Mouse (Mus musculus): ENCODE results near the gene Sae1. TPM values are rescaled to one million over a fixed set of nuclear protein-coding genes. Genes with fewer than 3 reads are reported as not detected.
"Not testable (repeated sequence)": the region's sequence is repeated elsewhere in the genome, so short reads cannot be mapped to it uniquely, and the experiment has no call there.

The Sae1 gene
- polyA plus RNA-seq, 1 experiment from 2014 or later = 337 TPM

DNA sequence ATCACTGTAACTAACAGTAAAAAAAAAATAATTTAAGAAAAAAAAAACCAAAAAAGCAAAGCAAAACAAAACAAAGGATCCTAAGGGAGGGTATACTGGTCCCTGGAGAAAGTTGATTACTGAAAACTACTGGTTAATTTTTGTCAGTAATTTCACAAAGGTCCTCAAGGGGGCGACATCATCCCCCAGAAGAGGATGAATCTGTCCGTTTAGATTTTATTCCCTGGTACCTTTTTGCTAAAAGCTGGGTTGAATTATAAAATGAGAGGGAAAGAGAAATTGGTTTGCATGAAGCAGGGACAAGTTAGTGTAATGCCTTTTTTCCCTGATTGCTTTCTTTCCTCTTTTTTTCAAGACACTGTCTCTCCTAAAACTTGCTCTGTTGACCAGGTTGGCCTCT, 8.3 kb upstream of the Sae1 start:
- Histone ChIP-seq H3K36me3 (ENCODE audit: insufficient read depth, low read length) (no peaks in the 10 kb centered on the region), H3K4me2 (replicated peaks; ENCODE audit: low read depth, low read length) (no peak overlapping the region), H3K4me1 (ENCODE audit: insufficient read depth, low read length) (peaks cover 5% of the 10 kb centered on the region), H3K9ac (replicated peaks; ENCODE audit: low read length) (no peak overlapping the region), H3K4me3 (ENCODE audit: low read length) (no peak overlapping the region), H3K27me3 (ENCODE audit: insufficient read depth, low read length) (no peaks in the 10 kb centered on the region), H3K9me3 (ENCODE audit: low read length) (no peaks in the 10 kb centered on the region), H3K27ac (ENCODE audit: low read length) (no peak overlapping the region)
- ATAC-seq (ENCODE audit: low FRiP score, low TSS enrichment) = no peak
- WGBS = 4% methylated on average over 2 of the region's 2 CpGs

DNA sequence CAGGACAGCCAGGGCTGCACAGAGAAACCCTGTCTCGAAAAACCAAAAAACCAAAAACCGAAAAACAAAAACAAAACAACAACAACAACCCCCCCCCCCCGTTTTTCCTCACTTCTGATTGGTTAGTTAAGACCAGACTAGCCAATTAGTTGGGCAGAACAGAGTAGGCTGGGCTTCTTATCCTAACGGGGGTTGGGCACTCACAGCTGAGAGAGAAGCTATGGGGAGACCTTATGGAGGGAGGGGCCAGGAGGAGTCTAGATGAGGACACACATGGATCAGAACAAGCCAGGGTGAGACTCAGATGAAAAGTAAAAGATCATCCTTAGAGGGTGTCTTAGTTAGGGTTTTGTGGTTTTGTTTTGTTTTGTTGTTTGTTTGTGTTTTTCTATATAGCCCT, 5.3 kb upstream of the Sae1 start:
- 52% methylated on average over 4 of the region's 4 CpGs for WGBS
- no peak for ATAC-seq (ENCODE audit: low FRiP score, low TSS enrichment)

DNA sequence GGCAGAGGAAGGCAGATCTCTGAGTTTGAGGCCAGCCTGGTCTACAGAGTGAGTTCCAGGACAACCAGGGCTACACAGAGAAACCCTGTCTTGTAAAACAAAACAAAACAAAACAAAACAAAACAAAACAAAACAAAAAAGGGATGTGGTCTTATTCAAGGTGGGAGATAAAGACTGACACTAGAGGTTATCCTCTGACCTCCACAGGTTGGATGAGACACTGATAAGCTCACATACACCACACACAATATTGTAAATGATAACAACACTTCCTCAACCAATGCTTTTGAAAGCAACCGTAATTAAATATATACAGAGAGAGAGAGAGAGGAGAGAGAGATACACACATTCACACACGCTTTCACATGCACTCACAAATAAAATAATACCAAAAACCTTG, 2.3 kb upstream of the Sae1 start:
- not testable (repeated sequence) for H3K9ac ChIP-seq (replicated peaks; ENCODE audit: low read length); H3K9me3 ChIP-seq (ENCODE audit: low read length); ATAC-seq (ENCODE audit: low FRiP score, low TSS enrichment); H3K4me3 ChIP-seq (ENCODE audit: low read length); H3K27me3 ChIP-seq (ENCODE audit: insufficient read depth, low read length); H3K27ac ChIP-seq (ENCODE audit: low read length); H3K36me3 ChIP-seq (ENCODE audit: insufficient read depth, low read length); H3K4me2 ChIP-seq (replicated peaks; ENCODE audit: low read depth, low read length)
- 85% methylated on average over 2 of the region's 2 CpGs for WGBS
- H3K4me1 ChIP-seq (ENCODE audit: insufficient read depth, low read length) = peaks cover 18% of the 10 kb centered on the region

More for the DNA sequence above, 5.3 kb upstream of the Sae1 start:
- Histone ChIP-seq H3K27ac (ENCODE audit: low read length) (no peak overlapping the region), H3K4me3 (ENCODE audit: low read length) (no peak overlapping the region), H3K4me2 (replicated peaks; ENCODE audit: low read depth, low read length) (no peak overlapping the region), H3K4me1 (ENCODE audit: insufficient read depth, low read length) (no peaks in the 10 kb centered on the region; the same call in 1 of the 2 replicates), H3K36me3 (ENCODE audit: insufficient read depth, low read length) (no peaks in the 10 kb centered on the region), H3K9ac (replicated peaks; ENCODE audit: low read length) (no peak overlapping the region), H3K9me3 (ENCODE audit: low read length) (no peaks in the 10 kb centered on the region), H3K27me3 (ENCODE audit: insufficient read depth, low read length) (no peaks in the 10 kb centered on the region)

DNA sequence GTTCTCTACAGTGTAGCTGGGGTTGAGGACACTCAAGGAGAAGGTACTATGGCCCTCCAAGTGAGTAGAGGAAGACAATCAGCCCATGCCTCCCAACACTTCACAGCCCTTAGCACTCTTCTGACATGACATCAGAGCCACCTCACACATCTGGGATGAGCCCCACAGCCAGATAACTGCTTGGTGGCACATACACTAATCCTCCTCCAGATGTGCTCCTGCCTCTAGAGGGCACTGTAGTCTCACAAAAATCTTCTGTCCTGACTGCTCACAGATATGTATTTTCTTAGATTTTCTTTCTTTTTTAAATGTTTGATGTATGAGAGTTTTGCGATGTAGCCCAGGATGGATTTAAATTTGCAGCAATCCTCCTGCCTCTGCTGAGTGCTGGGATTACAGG, 11.1 kb downstream of the Sae1 start:
- H3K4me2 ChIP-seq (replicated peaks; ENCODE audit: low read depth, low read length) = no peak overlapping the region
- WGBS = 88% methylated on average over 1 of the region's 1 CpGs
- no peak overlapping the region for H3K27ac ChIP-seq (ENCODE audit: low read length)
- H3K4me1 ChIP-seq (ENCODE audit: insufficient read depth, low read length) = no peaks in the 10 kb centered on the region
- no peaks in the 10 kb centered on the region for H3K9me3 ChIP-seq (ENCODE audit: low read length)
- no peaks in the 10 kb centered on the region for H3K27me3 ChIP-seq (ENCODE audit: insufficient read depth, low read length)
- no peak overlapping the region for H3K4me3 ChIP-seq (ENCODE audit: low read length)
- no peak for ATAC-seq (ENCODE audit: low FRiP score, low TSS enrichment)
- H3K36me3 ChIP-seq (ENCODE audit: insufficient read depth, low read length) = peaks cover 46% of the 10 kb centered on the region
- no peak overlapping the region for H3K9ac ChIP-seq (replicated peaks; ENCODE audit: low read length)

DNA sequence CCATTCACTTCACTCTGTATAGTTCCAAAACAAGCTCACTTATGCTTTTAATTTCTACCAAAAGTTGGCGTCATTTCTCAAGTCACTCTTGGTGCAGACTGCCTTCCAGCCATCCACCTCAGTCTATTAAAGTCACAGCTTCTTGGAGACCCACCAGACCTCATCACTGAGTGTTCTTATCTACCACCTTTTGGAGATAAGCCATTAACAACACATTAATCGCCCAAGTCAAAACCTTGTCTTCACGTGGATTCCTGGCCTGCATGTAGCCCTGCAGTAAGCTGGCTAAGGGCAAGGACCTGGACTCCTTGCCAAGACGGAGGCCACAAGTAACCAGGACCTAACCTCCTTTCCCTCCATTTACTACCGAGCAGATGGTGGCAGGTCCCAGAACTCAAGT, 12.6 kb downstream of the Sae1 start:
- H3K9me3 ChIP-seq (ENCODE audit: low read length) = no peaks in the 10 kb centered on the region
- H3K4me1 ChIP-seq (ENCODE audit: insufficient read depth, low read length) = no peaks in the 10 kb centered on the region
- no peak for ATAC-seq (ENCODE audit: low FRiP score, low TSS enrichment)
- no peaks in the 10 kb centered on the region for H3K27me3 ChIP-seq (ENCODE audit: insufficient read depth, low read length)
- H3K9ac ChIP-seq (replicated peaks; ENCODE audit: low read length) = no peak overlapping the region
- H3K27ac ChIP-seq (ENCODE audit: low read length) = no peak overlapping the region
- peaks cover 58% of the 10 kb centered on the region for H3K36me3 ChIP-seq (ENCODE audit: insufficient read depth, low read length)
- 84% methylated on average over 5 of the region's 5 CpGs for WGBS
- H3K4me3 ChIP-seq (ENCODE audit: low read length) = no peak overlapping the region
- H3K4me2 ChIP-seq (replicated peaks; ENCODE audit: low read depth, low read length) = no peak overlapping the region

DNA sequence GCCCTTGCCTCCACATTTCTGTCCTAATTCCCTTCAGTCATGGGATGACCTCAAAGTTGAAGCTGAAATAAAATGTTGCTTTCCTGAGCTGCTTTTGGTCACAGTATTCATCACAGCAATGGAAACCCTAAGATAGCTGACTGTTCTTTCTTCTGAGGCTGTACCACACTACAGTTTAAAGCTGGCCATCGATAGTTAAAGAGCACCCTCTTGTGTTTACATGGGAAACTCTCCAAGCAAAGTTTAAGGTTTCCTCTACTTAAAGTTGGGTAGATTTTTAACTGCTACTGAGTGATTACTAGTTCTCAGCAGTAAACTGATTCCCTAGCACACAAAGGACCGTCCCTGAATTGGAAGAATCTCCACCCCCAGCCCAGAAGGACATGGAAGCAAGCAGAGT, 13.9 kb downstream of the Sae1 start:
- no peaks in the 10 kb centered on the region for H3K9me3 ChIP-seq (ENCODE audit: low read length)
- no peak overlapping the region for H3K9ac ChIP-seq (replicated peaks; ENCODE audit: low read length)
- 35% methylated on average over 2 of the region's 2 CpGs for WGBS
- no peak overlapping the region for H3K4me3 ChIP-seq (ENCODE audit: low read length)
- no peaks in the 10 kb centered on the region for H3K4me1 ChIP-seq (ENCODE audit: insufficient read depth, low read length)
- H3K27ac ChIP-seq (ENCODE audit: low read length) = no peak overlapping the region
- H3K27me3 ChIP-seq (ENCODE audit: insufficient read depth, low read length) = no peaks in the 10 kb centered on the region
- ATAC-seq (ENCODE audit: low FRiP score, low TSS enrichment) = no peak
- H3K36me3 ChIP-seq (ENCODE audit: insufficient read depth, low read length) = peaks cover 64% of the 10 kb centered on the region
- no peak overlapping the region for H3K4me2 ChIP-seq (replicated peaks; ENCODE audit: low read depth, low read length)

DNA sequence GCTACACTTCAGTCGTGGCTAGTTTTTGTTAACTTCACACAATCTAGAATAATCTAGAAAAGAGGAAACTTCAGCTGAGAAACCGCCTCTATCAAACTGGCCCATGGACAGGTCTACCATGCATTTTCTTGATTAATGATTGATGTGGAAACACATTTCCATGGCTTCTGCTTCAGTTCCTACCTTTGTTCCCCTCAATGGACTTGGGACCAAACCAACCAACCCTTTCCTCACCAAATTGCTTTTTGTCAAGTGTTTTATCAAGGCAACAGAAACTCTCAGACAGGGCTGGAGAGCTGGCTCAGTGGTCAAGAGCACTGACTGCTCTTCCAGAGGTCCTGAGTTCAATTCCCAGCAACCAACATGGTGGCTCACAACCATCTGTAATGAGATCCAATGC, 17.0 kb downstream of the Sae1 start:
- H3K36me3 ChIP-seq (ENCODE audit: insufficient read depth, low read length) = peaks cover 71% of the 10 kb centered on the region
- no peak overlapping the region for H3K4me2 ChIP-seq (replicated peaks; ENCODE audit: low read depth, low read length)
- no peaks in the 10 kb centered on the region for H3K9me3 ChIP-seq (ENCODE audit: low read length)
- H3K9ac ChIP-seq (replicated peaks; ENCODE audit: low read length) = no peak overlapping the region
- WGBS = 86% methylated on average over 2 of the region's 2 CpGs
- no peaks in the 10 kb centered on the region for H3K27me3 ChIP-seq (ENCODE audit: insufficient read depth, low read length)
- ATAC-seq (ENCODE audit: low FRiP score, low TSS enrichment) = no peak
- no peak overlapping the region for H3K4me3 ChIP-seq (ENCODE audit: low read length)
- H3K4me1 ChIP-seq (ENCODE audit: insufficient read depth, low read length) = no peaks in the 10 kb centered on the region
- no peak overlapping the region for H3K27ac ChIP-seq (ENCODE audit: low read length)

DNA sequence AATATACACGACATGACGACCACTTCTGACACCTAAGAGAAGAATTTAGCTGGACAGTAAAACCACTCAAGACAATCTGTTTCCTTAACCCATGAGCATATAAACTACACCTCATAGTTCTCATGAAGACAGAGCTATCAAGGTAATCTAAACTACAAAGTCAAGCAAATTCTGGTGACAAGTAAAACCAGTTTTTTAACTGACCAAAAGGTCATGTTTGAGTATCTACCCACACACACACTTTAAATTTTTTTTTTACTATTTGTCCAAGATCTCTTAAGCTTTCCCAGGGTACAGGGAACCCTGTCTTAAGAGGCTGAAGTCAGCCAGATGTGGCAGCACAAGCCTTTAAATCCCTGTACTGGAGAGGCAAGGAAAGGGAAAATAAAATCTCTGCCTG, 18.8 kb downstream of the Sae1 start:
- Histone ChIP-seq H3K9me3 (ENCODE audit: low read length) (no peaks in the 10 kb centered on the region), H3K4me2 (replicated peaks; ENCODE audit: low read depth, low read length) (no peak overlapping the region), H3K4me3 (ENCODE audit: low read length) (no peak overlapping the region), H3K4me1 (ENCODE audit: insufficient read depth, low read length) (peaks cover 11% of the 10 kb centered on the region), H3K27me3 (ENCODE audit: insufficient read depth, low read length) (no peaks in the 10 kb centered on the region), H3K9ac (replicated peaks; ENCODE audit: low read length) (no peak overlapping the region), H3K36me3 (ENCODE audit: insufficient read depth, low read length) (peaks cover 76% of the 10 kb centered on the region), H3K27ac (ENCODE audit: low read length) (no peak overlapping the region)
- no peak for ATAC-seq (ENCODE audit: low FRiP score, low TSS enrichment)
- WGBS = 84% methylated on average over 2 of the region's 2 CpGs

DNA sequence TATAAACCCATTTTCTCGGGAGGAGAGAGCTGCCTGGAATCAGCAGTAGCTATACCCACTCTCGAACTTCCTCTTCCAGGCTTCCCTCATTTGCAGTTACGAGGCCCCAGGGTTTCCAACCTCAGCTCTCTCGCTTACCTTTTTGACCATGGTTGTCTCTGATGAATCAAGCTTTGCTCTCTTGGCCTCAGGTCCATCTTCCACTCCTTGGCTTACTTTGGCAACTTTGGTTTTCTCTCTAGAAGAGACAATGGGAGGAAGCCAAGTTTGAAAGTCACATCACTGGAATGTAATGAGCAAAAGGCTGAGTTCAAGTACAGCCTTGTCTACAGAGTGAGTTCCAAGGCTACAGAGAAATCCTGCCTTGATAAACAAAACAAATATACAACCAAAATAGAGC, 20.9 kb downstream of the Sae1 start:
- Histone ChIP-seq H3K9ac (replicated peaks; ENCODE audit: low read length) (no peak overlapping the region), H3K4me2 (replicated peaks; ENCODE audit: low read depth, low read length) (no peak overlapping the region), H3K27ac (ENCODE audit: low read length) (no peak overlapping the region), H3K9me3 (ENCODE audit: low read length) (no peaks in the 10 kb centered on the region), H3K4me3 (ENCODE audit: low read length) (no peak overlapping the region), H3K27me3 (ENCODE audit: insufficient read depth, low read length) (no peaks in the 10 kb centered on the region), H3K36me3 (ENCODE audit: insufficient read depth, low read length) (peaks cover 78% of the 10 kb centered on the region), H3K4me1 (ENCODE audit: insufficient read depth, low read length) (peaks cover 11% of the 10 kb centered on the region)
- no peak for ATAC-seq (ENCODE audit: low FRiP score, low TSS enrichment)
- WGBS = 59% methylated on average over 4 of the region's 4 CpGs

DNA sequence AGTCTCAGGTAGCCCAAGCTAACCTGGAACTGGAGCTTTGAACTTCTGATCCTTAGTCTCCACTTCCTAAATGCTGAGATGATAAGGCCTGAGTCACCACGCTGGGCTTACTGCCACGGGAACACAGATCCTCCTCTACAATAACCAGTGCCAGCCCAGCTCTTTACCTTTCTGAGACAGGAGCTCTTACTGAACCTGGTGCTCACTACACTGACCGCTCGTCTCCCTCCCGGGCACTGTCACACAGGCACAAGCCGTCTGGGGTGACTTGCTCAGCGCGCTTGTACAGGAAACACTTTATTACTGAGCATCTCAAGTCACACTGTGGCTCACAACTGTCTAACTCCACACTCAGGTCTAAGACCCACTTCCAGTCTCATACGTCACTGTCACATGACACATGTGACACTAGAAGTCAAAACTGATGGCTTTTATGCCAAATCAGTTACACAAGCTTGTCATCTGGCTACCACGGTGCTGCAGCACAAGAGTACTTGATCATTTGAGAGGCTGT, 21.4 kb downstream of the Sae1 start:
- H3K36me3 ChIP-seq (ENCODE audit: insufficient read depth, low read length) = peaks cover 79% of the 10 kb centered on the region
- no peak overlapping the region for H3K27ac ChIP-seq (ENCODE audit: low read length)
- no peak for ATAC-seq (ENCODE audit: low FRiP score, low TSS enrichment)
- no peak overlapping the region for H3K4me3 ChIP-seq (ENCODE audit: low read length)
- no peak overlapping the region for H3K4me2 ChIP-seq (replicated peaks; ENCODE audit: low read depth, low read length)
- 51% methylated on average over 10 of the region's 10 CpGs for WGBS
- no peak overlapping the region for H3K9ac ChIP-seq (replicated peaks; ENCODE audit: low read length)
- H3K27me3 ChIP-seq (ENCODE audit: insufficient read depth, low read length) = no peaks in the 10 kb centered on the region
- no peaks in the 10 kb centered on the region for H3K9me3 ChIP-seq (ENCODE audit: low read length)
- H3K4me1 ChIP-seq (ENCODE audit: insufficient read depth, low read length) = peaks cover 11% of the 10 kb centered on the region
